Mouse (Mus musculus): ENCODE measurements at regions not wholly inside any gene's neighbourhood (a gene's known extent, or its start where the extent isn't known, plus 50 kb on each side); places are given as distances from the start of the nearest gene placed in this dataset.

GRCm38 (mm10) chr16:76232680-76233079, 140.9 kb downstream of the Nrip1 start:
- no peak for DNase-seq (ENCODE audit: low read depth)

- no peak for DNase-seq (ENCODE audit: low read depth)
Measured at GRCm38 (mm10) chr16:76232174-76232573, 141.5 kb downstream of the Nrip1 start.

GRCm38 (mm10) chr16:76230516-76231302, 142.9 kb downstream of the Nrip1 start:
- no peak for DNase-seq (ENCODE audit: low read depth)

GRCm38 (mm10) chr16:76228451-76228850, 145.2 kb downstream of the Nrip1 start:
- no peak for DNase-seq (ENCODE audit: low read depth)

- DNase-seq (ENCODE audit: low read depth) = no peak
Measured at GRCm38 (mm10) chr16:76226446-76226845, 147.2 kb downstream of the Nrip1 start.

GRCm38 (mm10) chr16:76225587-76226226, 147.9 kb downstream of the Nrip1 start:
- DNase-seq (ENCODE audit: low read depth) = no peak

- no peak for DNase-seq (ENCODE audit: low read depth)
Measured at GRCm38 (mm10) chr16:76224901-76225586, 148.6 kb downstream of the Nrip1 start.

- no peak for DNase-seq (ENCODE audit: low read depth)
Measured at GRCm38 (mm10) chr16:76223716-76224115, 149.9 kb downstream of the Nrip1 start.

GRCm38 (mm10) chr16:76222960-76223359, 150.7 kb downstream of the Nrip1 start:
- no peak for DNase-seq (ENCODE audit: low read depth)

- DNase-seq (ENCODE audit: low read depth) = no peak
Measured at GRCm38 (mm10) chr16:76220466-76220865, 153.2 kb downstream of the Nrip1 start.

GRCm38 (mm10) chr16:76219233-76219632, 154.4 kb downstream of the Nrip1 start:
- DNase-seq (ENCODE audit: low read depth) = no peak

GRCm38 (mm10) chr16:76218310-76219170, 155.1 kb downstream of the Nrip1 start:
- no peak for DNase-seq (ENCODE audit: low read depth)

- DNase-seq (ENCODE audit: low read depth) = no peak
Measured at GRCm38 (mm10) chr16:76216184-76216583, 157.4 kb downstream of the Nrip1 start.

- no peak for DNase-seq (ENCODE audit: low read depth)
Measured at GRCm38 (mm10) chr16:76215558-76215957, 158.1 kb downstream of the Nrip1 start.

- peak; percentile 8 for DNase-seq (ENCODE audit: low read depth)
Measured at GRCm38 (mm10) chr16:76201773-76202571, 171.7 kb downstream of the Nrip1 start.

- DNase-seq (ENCODE audit: low read depth) = no peak
Measured at GRCm38 (mm10) chr16:76200801-76201728, 172.6 kb downstream of the Nrip1 start.

- DNase-seq (ENCODE audit: low read depth) = peak; percentile 6
Measured at GRCm38 (mm10) chr16:76200268-76200667, 173.4 kb downstream of the Nrip1 start.

GRCm38 (mm10) chr16:76199006-76199405, 174.6 kb downstream of the Nrip1 start:
- no peak for DNase-seq (ENCODE audit: low read depth)

GRCm38 (mm10) chr16:76194291-76194690, 172.2 kb upstream of the Samsn1 start:
- DNase-seq (ENCODE audit: low read depth) = no peak

GRCm38 (mm10) chr16:76191135-76191534, 169.1 kb upstream of the Samsn1 start:
- no peak for DNase-seq (ENCODE audit: low read depth)

All from c-Kit-positive CD71-positive TER-119-negative erythroid progenitor cells, embryonic 14.5 days (primary cell).